Mouse (Mus musculus): ENCODE results near the gene Dgkb.

Dgkb gene

GRCm38 (mm10) chr12:38594055-38594454 is 776.5 kb downstream of the Dgkb start:
- no peak for DNase-seq (ENCODE audit: low spot score)

GRCm38 (mm10) chr12:38596416-38597062 is 779.0 kb downstream of the Dgkb start:
- DNase-seq (ENCODE audit: low spot score): no peak

GRCm38 (mm10) chr12:38598096-38598495 is 780.6 kb downstream of the Dgkb start:
- peak; percentile 54 for DNase-seq (ENCODE audit: low spot score)

- DNase-seq (ENCODE audit: low spot score): no peak
These were observed 782.8 kb downstream of the Dgkb start for GRCm38 (mm10) chr12:38600165-38600845.

GRCm38 (mm10) chr12:38608104-38608503 is 790.6 kb downstream of the Dgkb start:
- no peak for DNase-seq (ENCODE audit: low spot score)

- DNase-seq (ENCODE audit: low spot score): no peak
These were observed 850.7 kb downstream of the Dgkb start for GRCm38 (mm10) chr12:38668265-38668664.

All from layer of hippocampus, adult 9-10 months (tissue).